Mouse (Mus musculus): ENCODE measurements around the gene Sprr1b.
"Not testable (repeated sequence)": the region's sequence is repeated elsewhere in the genome, so short reads cannot be mapped to it uniquely, and the experiment has no call there.

Sprr1b gene

DNA sequence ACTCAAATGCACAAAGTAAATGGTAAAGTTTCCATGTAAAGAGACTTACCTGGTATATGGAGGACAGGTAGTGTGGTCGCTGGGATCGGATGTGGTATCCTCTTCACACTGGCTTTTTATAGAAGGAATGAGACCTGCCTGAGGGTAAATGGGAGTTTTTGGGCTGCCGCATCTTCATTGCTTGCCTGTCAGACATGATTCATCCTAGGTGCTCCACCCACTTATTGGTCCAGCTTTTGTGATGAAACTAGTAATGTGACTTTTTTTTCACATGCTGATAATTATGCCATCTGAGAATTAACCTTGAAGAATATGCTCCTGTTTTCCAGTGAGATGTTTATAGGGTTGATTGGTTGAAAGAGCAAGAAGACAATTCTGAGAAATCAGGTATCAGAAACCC lies at the start of gene Sprr1b:
Gene Sprr1b (minus strand): TSS at position 101 of the 400 bp plus-strand sequence.
- in situ Hi-C loops (cut with MboI, MseI) = loop anchor here in 1 of 2 experiments (10.0 kb wide), 1 partner anchor 1074 kb away; no protein-coding TSS in a partner anchor

DNA sequence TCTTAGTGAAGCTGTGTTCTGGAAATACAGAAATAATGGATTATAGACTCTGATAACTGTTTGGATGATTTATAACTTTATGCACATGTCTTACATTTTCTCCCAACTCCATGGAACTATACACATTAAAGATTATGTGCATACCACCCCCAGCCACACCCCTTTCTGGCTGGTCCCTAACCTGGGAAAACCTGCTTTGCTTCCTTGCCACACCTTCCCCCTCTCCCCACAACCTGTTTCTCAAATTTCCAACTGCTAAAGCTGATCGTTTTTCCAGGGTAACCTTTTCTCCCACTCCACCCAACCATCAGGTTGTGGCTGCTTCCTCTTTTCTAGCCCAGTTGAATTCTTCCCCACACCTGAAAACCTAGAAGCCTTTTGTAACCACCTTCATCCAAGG lies 47.7 kb upstream of the Sprr1b start:
- in situ Hi-C loops (cut with MboI, MseI) = no loop called here

DNA sequence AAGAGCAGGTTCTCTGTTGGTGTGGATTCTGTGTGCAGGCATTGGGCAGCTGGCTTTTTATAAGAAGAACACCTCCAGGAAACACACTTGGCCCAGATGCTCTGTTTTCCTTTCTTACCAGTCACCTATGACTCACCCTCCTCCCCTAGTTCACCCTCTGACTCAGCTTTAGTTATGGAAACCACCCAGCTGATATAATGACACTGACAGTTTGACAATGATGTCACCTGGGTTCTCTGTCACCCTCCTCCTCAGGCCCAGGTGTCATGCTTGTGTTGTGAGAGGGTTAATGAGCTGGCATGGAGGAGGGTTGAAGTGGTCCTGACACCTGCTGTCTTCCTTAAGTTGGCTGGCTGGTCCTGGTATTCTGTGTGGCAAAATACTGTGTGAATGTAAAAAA lies 47.3 kb upstream of the Sprr1b start, which contains the start of gene Sprr1a:
Gene Sprr1a (minus strand): TSS at position 33 of the 400 bp plus-strand sequence.
- in situ Hi-C loops (cut with MboI, MseI) = no loop called here

DNA sequence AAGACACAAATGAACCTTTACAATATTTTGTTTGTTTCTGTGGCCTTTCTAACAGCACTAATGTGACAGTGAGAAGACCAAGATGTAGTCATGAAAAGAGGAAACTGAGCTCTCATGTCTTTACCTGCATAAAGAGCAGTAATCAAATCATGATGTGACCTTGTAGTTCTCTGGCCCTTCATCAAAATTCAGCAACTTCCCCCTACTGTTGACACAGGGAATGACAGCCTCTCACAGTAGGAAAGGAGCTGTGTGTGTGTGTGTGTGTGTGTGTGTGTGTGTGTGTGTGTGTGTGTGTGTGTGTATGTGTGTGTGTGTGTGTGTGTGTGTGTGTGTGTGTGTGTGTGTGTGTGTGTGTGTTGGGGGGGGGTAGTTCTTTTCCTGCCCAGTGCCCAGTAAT lies 42.7 kb upstream of the Sprr1b start:
- in situ Hi-C loops (cut with MboI, MseI) = not testable (repeated sequence)

DNA sequence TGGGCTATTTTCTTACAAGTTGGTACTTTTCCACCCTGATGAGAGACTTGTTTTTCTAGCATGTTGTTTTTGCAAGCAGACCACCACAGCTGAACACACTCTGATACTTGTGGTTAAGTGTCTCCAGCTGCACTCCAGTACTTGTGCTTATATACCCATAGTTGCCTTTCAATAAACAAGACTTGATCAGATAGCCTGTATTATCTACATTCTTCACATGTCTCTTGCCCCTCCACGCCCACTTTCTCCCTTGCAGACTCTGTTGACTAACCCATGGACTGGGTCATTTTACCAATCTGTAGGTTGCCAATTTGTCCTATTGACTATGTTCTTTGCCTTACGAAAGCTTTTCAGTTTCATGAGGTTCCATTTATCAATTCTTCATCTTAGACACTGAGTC lies 31.5 kb upstream of the Sprr1b start:
- in situ Hi-C loops (cut with MboI, MseI) = no loop called here

DNA sequence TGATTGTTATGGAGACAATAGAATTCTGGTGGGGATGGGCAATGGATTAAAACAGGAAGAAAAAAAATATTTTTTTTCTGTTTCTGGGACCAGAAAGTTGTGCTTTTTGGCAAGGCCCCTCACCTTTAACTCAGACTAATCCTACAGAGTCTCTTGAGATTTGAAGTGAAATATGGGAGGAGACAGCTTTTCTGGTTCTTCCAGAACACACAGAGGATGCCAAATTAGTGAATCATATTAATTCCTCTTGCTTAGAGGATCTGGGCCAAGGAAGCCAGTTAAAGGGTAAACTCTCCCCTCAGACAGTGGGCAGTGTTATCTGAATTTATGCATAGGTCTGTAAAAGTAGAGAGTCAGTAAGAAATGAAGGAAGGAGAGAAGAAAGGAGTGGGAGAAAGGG lies 28.8 kb upstream of the Sprr1b start:
- in situ Hi-C loops (cut with MboI, MseI) = no loop called here

DNA sequence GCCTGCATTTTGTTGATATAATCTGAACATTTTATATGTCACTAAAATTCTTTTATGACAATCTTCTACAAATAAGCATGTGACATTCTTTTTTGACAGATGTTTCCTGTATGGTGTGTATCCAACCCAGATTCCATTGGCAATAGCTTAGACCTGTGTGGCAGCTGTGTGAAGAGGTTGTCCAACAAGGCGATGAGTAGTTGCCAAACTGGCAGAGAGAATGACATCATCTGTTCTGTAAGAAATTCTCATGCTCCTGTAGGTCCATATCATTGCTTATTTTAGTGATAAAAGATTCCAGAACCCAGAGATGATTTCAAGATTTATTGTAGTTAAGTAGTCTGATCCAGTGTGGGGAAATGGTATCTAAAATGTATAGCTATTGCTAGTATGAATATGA lies 28.0 kb upstream of the Sprr1b start:
- in situ Hi-C loops (cut with MboI, MseI) = no loop called here

DNA sequence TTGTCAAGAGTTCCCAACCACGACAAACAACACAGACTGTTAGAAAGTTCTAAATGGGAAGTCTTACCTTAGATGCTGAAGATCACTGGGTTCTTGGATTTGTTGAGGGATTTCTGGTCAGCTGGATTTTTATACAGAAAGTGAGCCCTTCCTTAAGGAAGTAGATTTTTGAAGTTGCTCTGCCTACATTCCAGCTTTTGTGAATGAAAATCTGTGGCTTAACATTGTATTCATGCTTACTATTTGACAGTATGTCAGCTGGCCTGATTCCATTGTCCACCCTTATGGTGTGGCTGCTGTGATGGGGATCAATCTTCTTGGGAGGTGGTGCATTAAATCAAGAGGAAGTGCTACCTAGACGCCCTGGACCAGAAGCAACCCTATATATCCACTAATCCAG lies 20.0 kb upstream of the Sprr1b start, which contains the start of gene Sprr3:
Gene Sprr3 (minus strand): TSS at position 101 of the 400 bp plus-strand sequence.
- in situ Hi-C loops (cut with MboI, MseI) = no loop called here

DNA sequence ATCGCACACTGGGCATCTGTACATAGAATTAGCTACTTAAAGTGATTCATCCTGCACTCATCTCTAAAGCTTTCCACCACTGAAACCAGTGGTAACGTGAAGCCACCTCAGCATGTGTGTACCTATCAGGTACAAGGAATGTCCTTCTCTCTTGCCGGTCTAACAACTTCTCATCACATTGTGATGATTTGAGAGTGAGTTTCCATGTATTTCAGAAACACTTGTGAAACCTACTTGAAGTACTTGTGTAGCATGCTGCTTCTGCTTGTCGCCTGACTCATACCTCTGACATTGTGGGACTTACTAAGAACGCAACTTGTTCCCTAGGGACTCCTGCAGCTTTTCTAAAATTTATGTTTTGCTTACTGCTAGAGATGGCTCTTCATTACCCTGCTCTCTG lies 16.6 kb upstream of the Sprr1b start:
- in situ Hi-C loops (cut with MboI, MseI) = no loop called here

DNA sequence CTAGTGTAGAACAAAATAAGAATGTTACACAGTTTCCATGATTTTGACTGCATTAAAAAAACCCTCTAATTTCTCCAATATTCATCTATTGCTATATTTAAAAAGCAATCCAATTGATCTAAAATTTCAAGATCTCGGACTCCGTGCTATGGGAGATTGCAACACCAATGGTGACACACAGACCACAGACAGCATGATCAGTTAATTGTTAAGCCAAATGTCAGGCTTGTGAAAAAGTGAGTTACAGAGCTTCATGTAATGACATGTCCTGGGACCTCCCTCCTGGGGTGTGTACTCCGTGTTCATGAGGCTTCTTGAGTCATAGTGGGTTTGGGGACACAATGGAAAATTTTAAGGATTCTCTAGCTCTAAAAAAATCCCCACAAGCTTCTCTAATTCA lies 1.6 kb upstream of the Sprr1b start:
- in situ Hi-C loops (cut with MboI, MseI) = no loop called here

DNA sequence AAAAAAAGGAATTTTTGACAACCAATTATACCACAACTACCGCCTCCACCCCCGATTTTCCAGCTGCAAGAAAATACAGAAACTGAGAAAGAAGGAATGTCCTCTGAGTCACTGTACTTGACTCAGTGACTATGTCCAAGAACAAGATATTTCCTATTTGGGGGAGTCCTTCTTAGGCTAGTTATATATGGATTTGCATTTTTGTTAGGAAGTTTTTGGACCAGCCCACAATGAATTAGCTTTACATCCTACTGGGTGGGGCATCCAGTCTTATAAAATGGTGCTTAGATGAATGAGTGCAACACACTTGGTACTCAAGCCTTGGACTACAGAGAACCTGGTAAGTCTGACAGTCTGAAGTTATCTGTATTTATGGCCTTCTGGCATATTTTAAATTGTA lies 6.3 kb downstream of the Sprr1b start, which contains the start of gene Sprr2k:
Gene Sprr2k (plus strand): TSS at position 301 of the 400 bp plus-strand sequence.
- in situ Hi-C loops (cut with MboI, MseI) = loop anchor here in 1 of 2 experiments (10.0 kb wide), 1 partner anchor 1067 kb away; no protein-coding TSS in a partner anchor

DNA sequence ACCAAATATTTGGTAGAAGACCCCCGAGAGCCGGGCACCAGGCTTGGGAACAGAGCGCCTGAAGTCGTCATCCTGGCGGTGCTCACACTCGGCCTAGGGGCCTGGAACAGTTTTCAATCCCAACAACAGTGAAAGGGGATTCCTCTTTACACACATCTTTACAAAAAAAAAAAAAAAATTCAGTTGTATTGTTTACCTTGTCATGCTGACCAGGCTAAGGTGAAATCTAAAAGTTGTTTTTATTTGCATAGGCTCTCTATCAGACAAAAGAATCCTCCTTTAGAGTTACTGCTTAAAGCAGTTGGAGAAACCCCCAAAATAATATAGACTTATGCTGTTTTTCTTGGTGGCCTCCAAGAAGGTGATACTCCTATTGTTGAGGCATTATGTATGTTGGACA lies 9.3 kb downstream of the Sprr1b start, which contains the start of gene Gm9774:
Gene Gm9774 (minus strand): TSS at position 101 of the 400 bp plus-strand sequence.
- in situ Hi-C loops (cut with MboI, MseI) = no loop called here

DNA sequence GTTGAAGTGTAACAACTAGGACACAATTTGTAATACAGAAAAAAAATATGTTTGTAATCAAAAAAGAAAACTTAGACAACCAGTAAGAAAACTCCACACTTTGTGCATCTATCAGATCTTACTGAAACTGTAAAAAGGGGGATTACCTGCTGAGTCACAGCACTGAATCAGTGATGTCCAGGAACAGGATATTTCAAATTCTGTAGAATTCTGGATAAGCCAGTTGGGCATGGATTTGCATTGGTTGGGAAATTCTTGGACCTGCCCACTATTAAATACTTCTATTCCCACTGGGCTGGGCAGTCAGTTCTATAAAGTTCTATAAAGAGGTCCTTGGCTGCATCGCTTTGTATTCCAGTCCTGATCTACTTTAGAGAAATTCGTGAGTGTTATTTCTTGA lies 20.8 kb downstream of the Sprr1b start, which contains the start of gene Sprr2j-ps:
Gene Sprr2j-ps (plus strand): TSS at position 301 of the 400 bp plus-strand sequence.
- in situ Hi-C loops (cut with MboI, MseI) = no loop called here

DNA sequence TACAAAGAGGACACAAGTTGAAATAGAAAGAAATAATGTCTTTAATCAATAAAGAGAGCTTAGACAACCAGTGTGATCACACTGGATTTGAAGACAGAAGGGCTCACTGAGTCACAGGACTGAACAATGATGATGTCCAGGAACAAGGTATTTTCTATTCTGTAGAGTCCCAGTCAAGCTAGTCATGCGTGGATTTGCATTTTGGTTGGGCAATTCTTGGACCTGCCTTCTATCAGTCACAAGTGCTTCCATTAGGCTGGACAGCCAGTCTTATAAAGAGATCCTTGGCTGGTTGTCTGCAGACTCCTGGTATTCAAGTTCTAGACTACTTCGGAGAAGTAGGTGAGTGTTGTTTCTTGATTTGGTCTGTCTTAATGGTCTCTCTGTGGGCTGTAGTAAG lies 30.9 kb downstream of the Sprr1b start, which contains the start of gene Sprr2i:
Gene Sprr2i (plus strand): TSS at position 301 of the 400 bp plus-strand sequence.
- in situ Hi-C loops (cut with MboI, MseI) = no loop called here

DNA sequence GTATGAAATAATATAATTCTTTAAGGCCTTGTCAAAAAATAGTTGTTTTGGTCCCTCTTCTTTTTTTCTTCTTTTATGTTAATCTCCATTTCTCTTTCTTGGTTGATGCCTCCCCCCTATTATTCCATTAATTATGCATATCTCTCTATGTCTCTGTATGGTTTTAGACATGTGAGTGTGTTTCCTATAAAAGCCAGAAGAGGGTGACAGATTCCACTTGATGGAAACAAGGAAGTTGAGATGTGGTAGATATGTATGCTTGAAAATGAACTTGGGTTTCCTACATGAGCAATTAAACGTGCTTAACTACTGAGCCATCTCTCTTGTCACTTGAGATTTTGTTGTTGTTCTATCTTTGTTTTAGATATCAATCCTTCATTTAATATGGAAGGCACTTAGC lies 44.3 kb downstream of the Sprr1b start:
- in situ Hi-C loops (cut with MboI, MseI) = no loop called here
